Mouse (Mus musculus): ENCODE results near the gene Hesx1.

DNA sequence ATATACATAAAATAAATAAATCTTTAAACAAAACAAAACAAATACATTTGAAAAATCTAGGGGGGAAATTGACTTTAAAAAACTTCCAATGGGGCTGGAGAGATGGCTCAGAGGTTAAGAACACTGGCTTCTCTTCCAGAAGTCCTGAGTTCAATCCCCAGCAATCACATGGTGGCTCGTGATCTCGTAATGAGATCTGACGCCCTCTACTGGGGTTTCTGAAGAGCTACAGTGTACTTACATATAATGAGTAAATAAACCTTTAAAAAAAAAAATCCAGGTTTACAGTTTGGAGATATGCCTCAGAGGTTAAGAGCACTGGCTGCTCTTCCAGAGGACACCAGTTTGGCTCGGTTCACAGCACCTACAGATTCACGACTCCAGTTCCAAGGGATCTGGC is 17.3 kb downstream of the Hesx1 start:
- TF ChIP-seq GATA1 (IDR thresholded peaks at IDR 0.05; ENCODE audit: borderline replicate concordance, low read length) (no peak), FLI1 (IDR thresholded peaks at IDR 0.05; ENCODE audit: low read length) (no peak)

Measured in megakaryocyte, embryonic 14.5 days (primary cell).